Mouse (Mus musculus) ES-Bruce4 (cell line): ENCODE results near the gene Dab1. TPM values are rescaled to one million over a fixed set of nuclear protein-coding genes. Genes with fewer than 3 reads are reported as not detected.
A peak's percentile ranks its signal among the peaks of the same experiment; 100 is the strongest.

Experiments used
- H3K27ac ChIP-seq: 2 replicates; pipeline ENCODE4 v1.5.1; 2012; ENCODE audit warnings: low read length, inconsistent platforms; ENCODE audit not compliant: insufficient read depth
- H3K27me3 ChIP-seq: 2 replicates; pipeline ENCODE4 v1.6.1; 2012; ENCODE audit warnings: mild to moderate bottlenecking, low read length, inconsistent platforms; ENCODE audit not compliant: control insufficient read depth, poor library complexity, insufficient read depth, severe bottlenecking
- H3K36me3 ChIP-seq: 2 replicates; pipeline ENCODE4 v1.6.1; 2012; ENCODE audit warnings: inconsistent platforms, mild to moderate bottlenecking, low read length, moderate library complexity; ENCODE audit not compliant: control insufficient read depth, poor library complexity, insufficient read depth, severe bottlenecking
- H3K4me1 ChIP-seq: one replicate; pipeline ENCODE4 v1.8.1; 2011; ENCODE audit warnings: low read length; ENCODE audit not compliant: control insufficient read depth, insufficient read depth
- H3K4me3 ChIP-seq: 2 replicates; pipeline ENCODE4 v1.5.1; 2011; ENCODE audit warnings: low read depth, mild to moderate bottlenecking, low read length
- H3K9ac ChIP-seq: 2 replicates; pipeline ENCODE4 v1.6.1; 2012; ENCODE audit warnings: low read depth, mild to moderate bottlenecking, inconsistent platforms; ENCODE audit not compliant: poor library complexity, severe bottlenecking
- H3K9me3 ChIP-seq: replicated peaks from 2 replicates; pipeline ENCODE4 v1.6.1; 2012; ENCODE audit warnings: mild to moderate bottlenecking, low read length, inconsistent platforms; ENCODE audit not compliant: control insufficient read depth, poor library complexity, insufficient read depth, severe bottlenecking
- CTCF ChIP-seq: IDR thresholded peaks from one replicate; pipeline ENCODE4 v1.8.1; 2011; ENCODE audit warnings: low read depth, low read length
- EP300 ChIP-seq: IDR thresholded peaks from 2 replicates; pipeline ENCODE4 v1.6.1; 2011; ENCODE audit warnings: low read depth, low read length; ENCODE audit not compliant: insufficient read depth
- POLR2A ChIP-seq: IDR thresholded peaks from one replicate; pipeline ENCODE4 v1.8.1; 2011; ENCODE audit warnings: low read length; ENCODE audit not compliant: insufficient read depth
- polyA plus RNA-seq: library from polyadenylated mRNA; stranded (reverse); fragments of >200 nt; gene quantifications from 2 replicates; pipeline ENCODE4 v1.2.4, GENCODE M21; 2011; ENCODE audit warnings: low read depth; ENCODE audit not compliant: missing spikeins, insufficient read depth, insufficient read length

The Dab1 gene
- 4.8 and 5.2 TPM in 2 replicates for polyA plus RNA-seq

- no peaks in the 10 kb centered on the region for H3K4me1 ChIP-seq
- 0 out of 2 replicates have a peak, but pooled peaks cover 5% of the 10 kb centered on the region for H3K27me3 ChIP-seq
- H3K4me3 ChIP-seq: peak within 1 kb of the TSS; percentile 45
- TF ChIP-seq POLR2A (no peak), CTCF (no peak), EP300 (no peak)
- H3K9ac ChIP-seq: no peak within 1 kb of the TSS
- H3K9me3 ChIP-seq: peaks cover 3% of the 10 kb centered on the region; the same call in 1 of the 2 replicates
- no peak within 1 kb of the TSS for H3K27ac ChIP-seq
- no peaks in the 10 kb centered on the region for H3K36me3 ChIP-seq
Measured at GRCm38 (mm10) chr4:103619321-103619945, at the start of gene Dab1. Gene Dab1, plus strand, starts transcription at chr4:103619359.

DNA sequence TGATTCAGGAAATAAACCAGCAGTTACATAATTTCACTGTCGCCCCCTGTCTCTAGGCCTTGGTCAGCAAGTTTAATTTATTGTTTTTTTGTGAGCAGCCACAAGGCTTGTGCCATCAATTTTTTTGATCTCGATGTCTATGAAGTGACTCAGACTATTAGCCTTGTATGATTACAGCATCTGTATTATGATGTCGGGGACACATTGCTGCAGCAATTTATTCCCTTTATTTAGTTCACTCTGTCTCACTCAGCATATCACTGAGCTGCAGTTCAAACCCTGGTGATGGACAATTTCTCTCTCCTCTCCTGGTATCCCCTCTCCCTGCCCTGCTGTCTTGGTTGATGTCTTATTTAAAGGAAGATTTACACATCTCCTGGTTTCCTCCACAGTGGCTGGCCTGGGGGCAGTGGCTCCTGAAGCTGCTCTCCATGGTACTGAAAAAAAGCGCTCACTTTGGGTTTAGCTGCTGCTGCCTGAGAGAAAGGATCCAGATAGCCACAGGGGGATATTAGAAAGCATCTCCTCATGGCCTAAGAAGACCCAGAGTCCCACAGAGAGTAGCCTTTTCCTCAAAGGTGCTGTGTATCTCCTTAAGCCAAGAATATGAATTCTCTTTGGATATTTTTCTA, 47.3 kb upstream of the Dab1 start:
- H3K27ac ChIP-seq: no peak overlapping the region
- H3K9me3 ChIP-seq: no peaks in the 10 kb centered on the region
- no peaks in the 10 kb centered on the region for H3K36me3 ChIP-seq
- H3K27me3 ChIP-seq: no peaks in the 10 kb centered on the region
- no peak overlapping the region for H3K4me3 ChIP-seq
- no peak for TF ChIP-seq EP300
- no peak for TF ChIP-seq CTCF
- TF ChIP-seq POLR2A: no peak
- H3K9ac ChIP-seq: no peak overlapping the region
- H3K4me1 ChIP-seq: no peaks in the 10 kb centered on the region

DNA sequence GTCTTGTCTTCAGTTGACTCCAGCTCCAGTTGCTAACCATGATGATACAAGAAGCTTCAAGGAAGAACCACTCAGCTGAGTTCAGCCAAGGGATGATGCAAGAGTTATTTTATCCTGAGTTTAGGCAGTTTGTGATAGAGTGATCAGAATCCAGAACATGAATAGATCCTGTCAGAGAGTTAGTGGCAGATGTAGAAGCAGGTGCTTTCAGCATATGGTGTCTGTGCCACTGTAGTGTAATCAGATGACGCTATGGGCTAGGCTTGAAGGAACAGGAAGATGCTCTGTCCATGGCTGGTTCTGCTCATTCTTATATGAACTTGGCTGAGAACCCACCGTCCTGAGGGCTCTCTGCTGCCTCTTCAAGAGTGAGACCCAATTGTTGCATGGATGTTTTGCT, 43.6 kb upstream of the Dab1 start:
- no peaks in the 10 kb centered on the region for H3K4me1 ChIP-seq
- no peaks in the 10 kb centered on the region for H3K9me3 ChIP-seq
- H3K36me3 ChIP-seq: no peaks in the 10 kb centered on the region
- H3K4me3 ChIP-seq: no peak overlapping the region
- TF ChIP-seq EP300: no peak
- no peak for TF ChIP-seq POLR2A
- no peak for TF ChIP-seq CTCF
- no peaks in the 10 kb centered on the region; the same call in 1 of the 2 replicates for H3K27me3 ChIP-seq
- H3K27ac ChIP-seq: no peak overlapping the region
- no peak overlapping the region for H3K9ac ChIP-seq

DNA sequence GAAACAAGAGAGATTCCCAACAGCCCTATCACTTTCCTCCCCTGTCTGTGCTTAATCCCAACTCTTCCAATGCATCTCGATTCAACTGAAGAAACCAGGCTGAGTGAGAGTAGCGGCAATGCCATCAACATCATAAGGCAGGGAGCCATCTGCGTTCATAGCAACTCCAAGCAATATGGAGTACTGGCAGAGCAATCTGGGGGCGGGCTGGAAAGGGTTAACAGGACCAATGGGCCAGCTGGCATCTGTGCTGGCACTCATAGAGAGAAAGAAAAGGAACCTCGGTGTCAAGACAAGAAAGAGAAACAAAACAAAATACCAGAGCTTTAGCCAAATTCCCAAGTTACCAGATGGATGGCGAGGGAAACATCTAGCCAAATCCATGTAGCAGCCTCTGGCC, 42.9 kb upstream of the Dab1 start:
- no peaks in the 10 kb centered on the region; the same call in 1 of the 2 replicates for H3K27me3 ChIP-seq
- H3K9ac ChIP-seq: no peak overlapping the region
- TF ChIP-seq EP300 (no peak), CTCF (no peak), POLR2A (no peak)
- no peak overlapping the region for H3K4me3 ChIP-seq
- no peaks in the 10 kb centered on the region for H3K36me3 ChIP-seq
- no peaks in the 10 kb centered on the region for H3K9me3 ChIP-seq
- no peak overlapping the region for H3K27ac ChIP-seq
- no peaks in the 10 kb centered on the region for H3K4me1 ChIP-seq

- no peak overlapping the region for H3K4me3 ChIP-seq
- H3K27ac ChIP-seq: no peak overlapping the region
- H3K27me3 ChIP-seq: no peaks in the 10 kb centered on the region; the same call in 1 of the 2 replicates
- H3K36me3 ChIP-seq: no peaks in the 10 kb centered on the region
- TF ChIP-seq EP300 (no peak), CTCF (no peak), POLR2A (no peak)
- H3K4me1 ChIP-seq: no peaks in the 10 kb centered on the region
- H3K9me3 ChIP-seq: no peaks in the 10 kb centered on the region
- no peak overlapping the region for H3K9ac ChIP-seq
Measured at GRCm38 (mm10) chr4:103577111-103577815, 41.9 kb upstream of the Dab1 start.
